Mouse (Mus musculus): Measurements from ENCODE around the gene Stoml1.
"Not testable (repeated sequence)": the region's sequence is repeated elsewhere in the genome, so short reads cannot be mapped to it uniquely, and the experiment has no call there.

GRCm38 (mm10) chr9:58250730-58251129 lies 2.2 kb upstream of the Stoml1 start:
- TF ChIP-seq CTCF (IDR thresholded peaks at IDR 0.05; ENCODE audit: extremely low read depth, insufficient read depth, insufficient read length, insufficient replicate concordance); POLR2A (IDR thresholded peaks at IDR 0.05; ENCODE audit: low read depth, low read length): not testable (repeated sequence)

Data from spleen, adult 2 months (tissue).